Mouse (Mus musculus): ENCODE data around the gene Tubd1.

DNA sequence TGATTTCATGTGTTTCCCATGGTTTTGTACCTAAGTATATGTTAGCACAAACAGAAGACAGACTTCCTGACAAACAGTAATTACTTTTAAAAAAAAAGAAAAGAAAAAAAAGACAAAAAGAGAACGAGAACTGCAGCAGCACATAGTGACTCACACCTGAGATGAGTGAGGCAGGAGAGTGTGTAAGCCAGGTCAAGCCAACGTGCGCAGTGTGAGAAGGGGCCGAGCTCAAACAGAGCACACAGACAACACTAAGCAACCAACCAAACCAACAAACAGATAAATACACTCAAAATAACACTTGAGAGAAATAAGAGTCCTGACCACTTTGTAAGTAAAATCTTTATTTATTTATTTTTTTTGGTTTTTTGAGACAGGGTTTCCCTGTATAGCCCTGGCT is 45.3 kb downstream of the Tubd1 start:
- TF ChIP-seq EP300 (IDR thresholded peaks at IDR 0.05; ENCODE audit: low read depth), result no peak
- TF ChIP-seq CTCF (IDR thresholded peaks at IDR 0.05; ENCODE audit: low read depth), result no peak
